Mouse (Mus musculus) midbrain, postnatal 0 days (tissue): ENCODE measurements at regions not wholly inside any gene's neighbourhood (a gene's known extent, or its start where the extent isn't known, plus 50 kb on each side); places are given as distances from the start of the nearest gene placed in this dataset.
A peak's percentile ranks its signal among the peaks of the same experiment; 100 is the strongest.
"Not testable (repeated sequence)": the region's sequence is repeated elsewhere in the genome, so short reads cannot be mapped to it uniquely, and the experiment has no call there.

ENCODE experiments used
- ATAC-seq: fragments of 200-750 bp; cut with Nextera tagmentation; 2 replicates; pipeline ENCODE4 v1.8.0; 2017; ENCODE audit warnings: moderate number of reproducible peaks, mild to moderate bottlenecking, moderate TSS enrichment, moderate library complexity; ENCODE audit not compliant: low FRiP score
- DNase-seq: peaks from one replicate; pipeline ENCODE4 v3.0.0-alpha.2; 2015; ENCODE audit warnings: low spot score
- H3K27ac ChIP-seq: fragments of 300-500 bp; sonication (generic); 2 replicates; pipeline ENCODE4 v1.5.1; 2014; ENCODE audit warnings: low read depth, mild to moderate bottlenecking, low read length, mixed read lengths
- H3K27me3 ChIP-seq: fragments of 300-500 bp; sonication (generic); 2 replicates; pipeline ENCODE4 v1.6.1; 2014; ENCODE audit warnings: low read length, control low read depth, mixed read lengths; ENCODE audit not compliant: insufficient read depth
- H3K36me3 ChIP-seq: fragments of 300-500 bp; sonication (generic); 2 replicates; pipeline ENCODE4 v1.6.1; 2014; ENCODE audit warnings: low read length, control low read depth, mixed read lengths; ENCODE audit not compliant: insufficient read depth
- H3K4me1 ChIP-seq: fragments of 300-500 bp; sonication (generic); 2 replicates; pipeline ENCODE4 v1.6.1; 2014; ENCODE audit warnings: mild to moderate bottlenecking, control low read depth, antibody characterized with exemption, low read length, mixed read lengths; ENCODE audit not compliant: insufficient read depth
- H3K4me2 ChIP-seq: fragments of 300-500 bp; sonication (generic); 2 replicates; pipeline ENCODE4 v1.6.1; 2014; ENCODE audit warnings: low read depth, mild to moderate bottlenecking, low read length, mixed read lengths; ENCODE audit not compliant: poor library complexity, severe bottlenecking
- H3K4me3 ChIP-seq: fragments of 300-500 bp; sonication (generic); 2 replicates; pipeline ENCODE4 v1.5.1; 2014; ENCODE audit warnings: low read depth, mild to moderate bottlenecking, low read length, moderate library complexity
- H3K9ac ChIP-seq: fragments of 300-500 bp; sonication (generic); replicated peaks from 2 replicates; pipeline ENCODE4 v1.6.1; 2014; ENCODE audit warnings: mild to moderate bottlenecking, low read length, moderate library complexity, mixed read lengths; ENCODE audit not compliant: poor library complexity, severe bottlenecking
- H3K9me3 ChIP-seq: fragments of 300-500 bp; sonication (generic); 2 replicates; pipeline ENCODE4 v1.6.1; 2016; ENCODE audit warnings: low read length, control low read depth
- CTCF ChIP-seq: IDR thresholded peaks from 2 replicates; pipeline ENCODE4 v1.5.1; 2016; ENCODE audit warnings: antibody characterized with exemption, mild to moderate bottlenecking
- WGBS: fragments of 180-500 bp; shearing (Covaris S2); extraction: QIAGEN DNeasy Blood & Tissue Kit; methylation state at CpG from one replicate; pipeline ENCODE4 v1.1.7; 2014; 5-methylcytosine and 5-hydroxymethylcytosine counted together

DNA sequence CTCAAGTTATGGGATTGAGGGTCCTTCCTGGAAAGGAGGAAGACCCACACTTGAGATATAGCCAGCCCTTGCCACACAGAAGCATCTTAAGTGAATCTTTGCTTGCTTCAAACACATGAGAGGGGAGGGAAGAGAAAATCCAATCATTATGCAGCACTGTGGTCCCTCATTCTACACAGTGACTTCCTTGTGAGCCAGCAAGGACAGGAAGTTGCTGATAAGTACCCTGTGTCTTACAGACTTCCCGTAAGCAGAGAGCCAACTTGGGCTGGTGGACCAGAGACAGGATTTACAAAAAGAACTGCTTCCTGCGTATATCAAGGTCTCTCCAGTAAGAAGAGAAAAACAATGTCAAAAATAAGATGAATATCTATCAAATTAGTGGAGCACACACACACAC lies 78.1 kb upstream of the Xcl1 start:
- no peak overlapping the region for H3K4me3 ChIP-seq
- H3K4me2 ChIP-seq, result no peak overlapping the region
- H3K4me1 ChIP-seq, result no peaks in the 10 kb centered on the region; the same call in 1 of the 2 replicates
- ATAC-seq, result no peak
- H3K36me3 ChIP-seq, result no peaks in the 10 kb centered on the region
- H3K27me3 ChIP-seq, result no peaks in the 10 kb centered on the region
- WGBS, result 95% methylated on average over 2 of the region's 2 CpGs
- H3K9me3 ChIP-seq, result no peaks in the 10 kb centered on the region
- no peak for DNase-seq
- no peak for TF ChIP-seq CTCF
- H3K27ac ChIP-seq, result no peak overlapping the region
- H3K9ac ChIP-seq, result no peak overlapping the region

DNA sequence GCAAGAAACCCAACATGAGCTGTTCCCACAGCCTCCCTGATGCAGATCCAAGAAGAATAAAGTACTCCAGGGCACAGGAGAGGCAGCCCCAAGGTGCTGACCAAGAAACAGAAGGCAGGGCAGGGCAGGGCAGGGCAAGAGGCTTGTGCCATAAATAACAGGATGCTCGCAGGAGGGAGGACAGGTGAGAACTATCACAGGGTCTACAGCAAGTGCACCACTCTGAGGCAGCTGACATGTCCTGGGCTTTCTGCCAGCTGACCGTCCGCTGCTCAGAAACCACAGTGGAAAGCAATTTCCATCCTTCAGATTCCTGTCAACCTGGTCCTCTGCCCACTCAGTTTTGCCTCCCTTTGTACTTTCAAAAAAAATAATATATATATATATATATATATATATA lies 77.0 kb upstream of the Xcl1 start:
- Histone ChIP-seq H3K9me3 (no peaks in the 10 kb centered on the region), H3K27me3 (no peaks in the 10 kb centered on the region), H3K36me3 (no peaks in the 10 kb centered on the region), H3K4me3 (no peak overlapping the region), H3K4me2 (no peak overlapping the region), H3K9ac (no peak overlapping the region), H3K27ac (no peak overlapping the region), H3K4me1 (no peaks in the 10 kb centered on the region)
- WGBS, result 71% methylated on average over 3 of the region's 3 CpGs
- TF ChIP-seq CTCF, result no peak
- ATAC-seq (no peak), DNase-seq (peak; percentile 42)

DNA sequence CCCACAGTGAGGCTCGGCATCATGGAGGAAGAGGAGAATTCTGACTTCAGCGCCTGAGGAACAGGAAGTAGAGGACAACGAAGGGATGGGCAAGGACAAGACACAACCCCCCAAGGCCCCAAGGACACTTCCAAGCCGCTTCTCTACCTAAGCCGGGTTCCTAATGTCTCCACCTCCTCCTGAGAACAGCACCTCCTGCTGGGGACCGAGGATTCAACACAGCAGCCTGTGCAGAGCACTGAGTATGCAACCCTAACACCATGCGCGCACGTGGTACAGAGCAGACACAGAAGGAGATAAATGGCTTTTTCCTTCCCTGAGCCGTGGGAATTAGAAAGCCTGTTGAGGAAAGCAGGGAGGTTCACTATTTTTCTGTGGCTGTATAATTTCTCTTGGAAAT lies 64.2 kb upstream of the Xcl1 start:
- ATAC-seq (no peak), DNase-seq (no peak)
- H3K4me3 ChIP-seq, result no peak overlapping the region
- WGBS, result 62% methylated on average over 10 of the region's 10 CpGs
- no peaks in the 10 kb centered on the region for H3K4me1 ChIP-seq
- no peak overlapping the region for H3K4me2 ChIP-seq
- H3K36me3 ChIP-seq, result no peaks in the 10 kb centered on the region
- peak; percentile 51 for TF ChIP-seq CTCF
- no peaks in the 10 kb centered on the region for H3K9me3 ChIP-seq
- no peaks in the 10 kb centered on the region for H3K27me3 ChIP-seq
- no peak overlapping the region for H3K27ac ChIP-seq
- H3K9ac ChIP-seq, result no peak overlapping the region

DNA sequence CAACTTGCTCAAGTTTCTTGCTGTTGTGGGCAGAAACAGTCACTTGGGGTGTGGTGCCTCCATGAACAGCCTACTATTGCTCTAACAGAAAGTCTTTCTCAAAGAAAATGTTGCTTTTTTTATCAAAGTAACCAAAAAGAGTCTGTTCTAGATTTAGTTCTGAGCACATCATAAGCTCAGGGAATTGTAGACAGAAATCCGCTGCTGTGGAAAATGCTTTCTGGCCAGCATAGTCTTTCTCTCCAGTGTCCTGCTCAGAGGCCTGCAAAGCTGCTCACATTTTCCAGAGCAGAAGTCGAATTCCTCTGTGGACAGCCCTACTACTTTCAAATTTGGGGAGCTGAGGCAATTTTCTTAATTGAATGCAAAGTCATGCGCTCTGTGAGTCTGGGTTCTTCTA lies 63.3 kb upstream of the Xcl1 start:
- Histone ChIP-seq H3K4me3 (no peak overlapping the region), H3K27ac (no peak overlapping the region)
- 90% methylated on average over 3 of the region's 3 CpGs for WGBS

DNA sequence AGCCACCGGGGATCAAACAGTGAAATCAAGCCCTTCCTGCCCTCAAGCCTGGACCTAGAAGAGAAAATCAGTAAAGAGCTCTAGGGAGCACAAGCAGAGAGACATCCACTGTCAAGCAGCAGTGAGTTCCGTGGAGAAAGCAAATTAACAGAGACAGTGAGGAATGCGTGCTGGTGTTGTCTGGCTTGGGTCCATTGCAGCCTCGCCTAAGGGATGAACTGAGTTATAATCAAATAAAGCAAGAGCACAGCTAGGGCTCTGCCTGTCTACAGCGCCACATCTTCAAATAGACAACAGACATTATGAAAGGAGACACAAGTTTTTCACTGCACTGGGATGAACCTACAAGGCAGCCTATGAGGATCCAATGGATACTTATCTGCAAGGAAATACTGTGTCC lies 62.3 kb upstream of the Xcl1 start:
- TF ChIP-seq CTCF, result no peak
- no peak for ATAC-seq
- Histone ChIP-seq H3K4me1 (peaks cover 4% of the 10 kb centered on the region; the same call in 1 of the 2 replicates), H3K36me3 (no peaks in the 10 kb centered on the region), H3K9me3 (no peaks in the 10 kb centered on the region), H3K9ac (no peak overlapping the region), H3K4me3 (no peak overlapping the region), H3K27me3 (no peaks in the 10 kb centered on the region), H3K4me2 (no peak overlapping the region), H3K27ac (no peak overlapping the region)
- peak; percentile 37 for DNase-seq
- WGBS, result 46% methylated on average over 5 of the region's 5 CpGs

More for the DNA sequence above, 63.3 kb upstream of the Xcl1 start:
- H3K4me1 ChIP-seq, result peaks cover 4% of the 10 kb centered on the region; the same call in 1 of the 2 replicates
- no peak for DNase-seq
- no peaks in the 10 kb centered on the region for H3K27me3 ChIP-seq
- no peak overlapping the region for H3K9ac ChIP-seq
- ATAC-seq, result no peak
- no peaks in the 10 kb centered on the region for H3K9me3 ChIP-seq
- no peak overlapping the region for H3K4me2 ChIP-seq
- no peaks in the 10 kb centered on the region for H3K36me3 ChIP-seq
- no peak for TF ChIP-seq CTCF

DNA sequence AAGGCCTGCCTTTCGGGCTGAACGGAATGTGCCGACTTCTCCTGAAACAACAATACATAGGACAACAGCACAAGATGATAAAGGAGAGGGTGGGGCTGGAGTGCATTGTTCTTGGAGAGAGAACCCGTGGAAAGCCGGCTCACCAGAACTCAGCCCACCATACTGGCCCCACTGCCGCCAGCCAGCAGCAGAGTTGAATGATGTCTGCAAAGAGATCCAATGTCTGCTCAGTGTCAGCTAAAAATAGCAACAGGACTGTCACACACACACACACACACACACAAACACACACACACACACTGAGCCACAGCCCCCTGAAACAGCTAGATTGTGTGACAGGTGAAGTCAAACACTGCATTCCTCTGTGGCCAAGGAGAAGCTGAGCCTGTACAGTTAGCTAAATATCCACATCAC lies 58.9 kb upstream of the Xcl1 start:
- Histone ChIP-seq H3K4me3 (no peak overlapping the region), H3K9ac (no peak overlapping the region), H3K36me3 (no peaks in the 10 kb centered on the region), H3K4me2 (no peak overlapping the region), H3K4me1 (peaks cover 4% of the 10 kb centered on the region; the same call in 1 of the 2 replicates), H3K27ac (no peak overlapping the region), H3K9me3 (no peaks in the 10 kb centered on the region), H3K27me3 (no peaks in the 10 kb centered on the region)
- DNase-seq (no peak), ATAC-seq (no peak)
- no peak for TF ChIP-seq CTCF
- 16% methylated on average over 6 of the region's 6 CpGs for WGBS

DNA sequence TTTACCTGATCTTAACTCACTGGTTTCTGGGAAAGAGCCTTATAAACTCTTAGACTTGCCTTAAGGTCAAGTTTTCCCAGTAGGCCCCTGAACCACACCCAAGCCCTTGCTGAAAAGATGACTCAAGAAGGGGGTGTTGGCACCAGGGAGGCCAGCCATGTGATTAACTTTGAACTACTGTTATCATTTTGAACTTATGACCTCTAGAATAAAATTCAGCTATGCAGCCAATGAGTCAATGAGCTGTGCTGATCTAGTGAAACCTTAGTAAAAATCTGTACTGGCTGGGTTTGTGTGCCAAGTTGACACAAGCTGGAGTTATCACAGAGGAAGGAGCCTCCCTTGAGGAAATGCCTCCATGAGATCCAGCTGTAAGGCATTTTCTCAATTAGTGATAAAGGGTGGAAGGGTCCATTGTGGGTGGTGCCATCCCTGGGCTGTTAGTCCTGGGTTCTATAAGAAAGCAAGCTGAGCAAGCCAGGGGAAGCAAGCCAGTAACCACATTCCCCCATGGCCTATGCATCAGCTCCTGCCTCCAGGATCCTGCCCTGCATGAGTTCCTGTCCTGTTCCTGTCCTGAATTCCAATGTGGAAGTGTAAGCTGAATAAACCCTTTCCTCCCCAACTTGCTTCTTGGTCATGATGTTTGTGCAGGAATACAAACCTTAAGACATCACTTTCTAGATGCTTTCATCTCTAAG lies 58.0 kb upstream of the Xcl1 start:
- H3K36me3 ChIP-seq, ATAC-seq, H3K27ac ChIP-seq, H3K4me3 ChIP-seq, H3K4me2 ChIP-seq, H3K27me3 ChIP-seq, H3K9ac ChIP-seq, H3K4me1 ChIP-seq, DNase-seq, H3K9me3 ChIP-seq: not testable (repeated sequence)
